Mouse (Mus musculus) liver, adult 2 months (tissue): ENCODE results near the gene Naa15. TPM values are rescaled to one million over a fixed set of nuclear protein-coding genes. Genes with fewer than 3 reads are reported as not detected.
A peak's percentile ranks its signal among the peaks of the same experiment; 100 is the strongest.

Source experiments
- DNase-seq: peaks from one replicate; pipeline ENCODE4 v3.0.0-alpha.2; 2011; ENCODE audit warnings: low read depth, low spot score; ENCODE audit errors: extremely low read depth
- H3K27ac ChIP-seq: fragments of 200-500 bp; replicated peaks from 2 replicates; pipeline ENCODE4 v1.5.1; 2012; ENCODE audit warnings: low read depth, mild to moderate bottlenecking, control low read depth, inconsistent platforms, low read length; ENCODE audit not compliant: insufficient read depth
- H3K27me3 ChIP-seq: fragments of 200-500 bp; 2 replicates; pipeline ENCODE4 v1.6.1; 2012; ENCODE audit warnings: mild to moderate bottlenecking, moderate library complexity, low read length, inconsistent platforms; ENCODE audit not compliant: control insufficient read depth, insufficient read depth
- H3K36me3 ChIP-seq: fragments of 200-500 bp; 2 replicates; pipeline ENCODE4 v1.6.1; 2012; ENCODE audit warnings: low read length, inconsistent platforms; ENCODE audit not compliant: control insufficient read depth, insufficient read depth
- H3K4me1 ChIP-seq: fragments of 200-500 bp; 2 replicates; pipeline ENCODE4 v1.6.1; 2011; ENCODE audit warnings: low read length; ENCODE audit not compliant: control insufficient read depth, insufficient read depth
- H3K4me3 ChIP-seq: fragments of 200-500 bp; 2 replicates; pipeline ENCODE4 v1.5.1; 2011; ENCODE audit warnings: low read depth, mild to moderate bottlenecking, control low read depth, low read length, moderate library complexity; ENCODE audit not compliant: insufficient read depth
- H3K79me2 ChIP-seq: fragments of 200-500 bp; 2 replicates; pipeline ENCODE4 v1.6.1; 2012; ENCODE audit warnings: inconsistent platforms, mild to moderate bottlenecking, low read length, moderate library complexity; ENCODE audit not compliant: control insufficient read depth, insufficient read depth
- H3K9ac ChIP-seq: fragments of 200-500 bp; 2 replicates; pipeline ENCODE4 v1.6.1; 2012; ENCODE audit warnings: low read depth, mild to moderate bottlenecking, control low read depth, inconsistent platforms, low read length
- CTCF ChIP-seq: fragments of 200-500 bp; IDR thresholded peaks from 2 replicates; pipeline ENCODE4 v1.5.1; 2011; ENCODE audit warnings: low read depth, low read length, control low read depth
- POLR2A ChIP-seq: fragments of 200-500 bp; IDR thresholded peaks from 2 replicates; pipeline ENCODE4 v1.6.1; 2011; ENCODE audit warnings: low read length, control low read depth; ENCODE audit not compliant: insufficient read depth; ENCODE audit errors: extremely low read depth
- WGBS: fragments of 180-500 bp; shearing (Covaris S2); methylation state at CpG from one replicate; pipeline ENCODE4 v1.1.7; 2018; 5-methylcytosine and 5-hydroxymethylcytosine counted together
- polyA plus RNA-seq: library from polyadenylated mRNA; depleted of rRNA; stranded (reverse); fragments of >200 nt; gene quantifications from 2 replicates; pipeline ENCODE4 v1.2.3, GENCODE M21; 2012
- total RNA-seq: library from RNA; depleted of rRNA; stranded (reverse); fragments of >200 nt; gene quantifications from 2 replicates; pipeline ENCODE4 v1.2.3, GENCODE M21; 2014

The Naa15 gene
- total and polyA plus RNA-seq, 2 experiments: 2.0 to 14.8 TPM

DNA sequence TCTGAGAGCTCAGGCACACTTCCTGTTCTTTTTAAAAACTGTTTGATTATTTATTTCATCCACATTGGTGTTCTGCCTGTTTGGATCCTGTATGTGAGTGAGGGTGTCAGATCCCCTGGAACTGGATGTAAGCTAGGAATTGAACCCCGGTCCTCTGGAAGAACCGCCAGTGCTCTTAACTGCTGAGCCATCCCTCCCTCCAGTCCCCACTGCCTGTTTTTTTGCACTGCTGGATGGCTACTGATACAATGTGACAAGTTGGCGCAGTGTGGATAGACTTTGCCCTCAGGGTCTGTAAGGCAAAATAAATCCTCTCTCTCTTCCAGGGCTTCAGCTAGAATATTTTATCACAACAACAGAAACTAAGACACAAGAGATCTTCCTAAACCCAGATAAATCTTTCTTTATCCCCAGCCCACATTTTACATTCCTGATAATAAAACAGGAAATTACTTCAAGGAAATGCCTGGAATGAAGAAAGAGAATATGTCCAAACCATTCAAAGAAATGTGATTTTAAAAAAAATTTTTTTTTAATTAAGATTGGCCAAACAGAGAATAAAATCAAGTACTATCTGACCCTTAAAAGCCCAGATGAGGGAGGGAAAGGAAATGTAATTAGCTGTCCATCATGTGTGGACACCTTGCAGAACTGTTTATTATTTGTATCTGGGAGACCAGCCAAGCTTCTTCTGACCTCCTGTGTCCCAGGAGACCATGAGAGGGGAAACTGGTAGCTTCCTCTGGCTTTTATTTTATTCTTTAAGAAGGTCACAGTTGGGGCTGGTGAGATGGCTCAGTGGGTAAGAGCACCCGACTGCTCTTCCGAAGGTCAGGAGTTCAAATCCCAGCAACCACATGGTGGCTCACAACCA lies 34.9 kb upstream of the Naa15 start:
- no peaks in the 10 kb centered on the region for H3K27me3 ChIP-seq
- peak; percentile 57 for DNase-seq
- no peaks in the 10 kb centered on the region for H3K79me2 ChIP-seq
- H3K9ac ChIP-seq: no peak overlapping the region
- 45% methylated on average over 5 of the region's 5 CpGs for WGBS
- no peak for TF ChIP-seq CTCF
- no peaks in the 10 kb centered on the region for H3K36me3 ChIP-seq
- H3K4me3 ChIP-seq: no peak overlapping the region
- H3K4me1 ChIP-seq: peaks cover 4% of the 10 kb centered on the region
- H3K27ac ChIP-seq: no peak overlapping the region

DNA sequence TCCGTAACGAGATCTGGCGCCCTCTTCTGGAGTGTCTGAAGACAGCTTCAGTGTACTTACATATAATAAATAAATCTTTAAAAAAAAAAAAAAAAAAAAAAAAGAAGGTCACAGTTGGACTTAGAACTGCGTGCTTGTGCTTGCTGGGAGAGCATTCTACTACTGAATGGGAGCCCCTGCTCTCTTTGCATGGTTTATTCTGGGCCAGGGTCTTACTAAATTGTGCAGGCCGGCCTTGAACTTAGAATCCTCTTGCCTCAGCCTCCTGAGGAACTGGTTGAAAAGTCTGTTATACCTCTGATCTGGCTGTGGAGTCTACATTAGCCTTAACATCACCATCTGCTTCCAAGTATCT lies 34.3 kb upstream of the Naa15 start:
- Histone ChIP-seq H3K9ac (no peak overlapping the region), H3K36me3 (no peaks in the 10 kb centered on the region), H3K27me3 (no peaks in the 10 kb centered on the region), H3K4me3 (no peak overlapping the region), H3K4me1 (peaks cover 4% of the 10 kb centered on the region), H3K27ac (no peak overlapping the region), H3K79me2 (no peaks in the 10 kb centered on the region)
- no peak for TF ChIP-seq POLR2A
- no peak for TF ChIP-seq CTCF
- DNase-seq: no peak
- WGBS: 60% methylated on average over 4 of the region's 5 CpGs

DNA sequence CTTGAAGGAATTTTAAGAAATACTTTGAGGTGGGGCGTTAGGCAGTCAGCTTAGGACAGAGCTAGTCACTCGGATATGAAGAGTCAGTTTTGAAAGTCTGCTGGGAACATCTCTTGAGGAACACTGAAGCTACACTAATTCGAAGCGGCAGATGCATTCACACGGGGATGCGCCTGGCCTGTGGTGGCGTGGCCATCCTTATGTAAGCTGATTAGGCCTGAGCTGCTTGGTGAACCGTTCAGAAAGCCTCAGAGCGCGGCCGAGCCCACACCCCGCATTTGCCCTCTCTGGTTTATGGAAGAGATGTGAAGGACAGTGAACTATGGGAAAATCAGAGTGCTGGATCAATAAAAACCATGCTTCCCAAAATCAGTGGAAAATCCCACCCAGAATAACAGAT lies 31.5 kb upstream of the Naa15 start:
- TF ChIP-seq POLR2A (no peak), CTCF (no peak)
- Histone ChIP-seq H3K4me1 (peaks cover 3% of the 10 kb centered on the region), H3K36me3 (no peaks in the 10 kb centered on the region), H3K27me3 (no peaks in the 10 kb centered on the region), H3K4me3 (no peak overlapping the region), H3K79me2 (no peaks in the 10 kb centered on the region), H3K9ac (no peak overlapping the region), H3K27ac (no peak overlapping the region)
- 89% methylated on average over 12 of the region's 12 CpGs for WGBS
- DNase-seq: no peak

DNA sequence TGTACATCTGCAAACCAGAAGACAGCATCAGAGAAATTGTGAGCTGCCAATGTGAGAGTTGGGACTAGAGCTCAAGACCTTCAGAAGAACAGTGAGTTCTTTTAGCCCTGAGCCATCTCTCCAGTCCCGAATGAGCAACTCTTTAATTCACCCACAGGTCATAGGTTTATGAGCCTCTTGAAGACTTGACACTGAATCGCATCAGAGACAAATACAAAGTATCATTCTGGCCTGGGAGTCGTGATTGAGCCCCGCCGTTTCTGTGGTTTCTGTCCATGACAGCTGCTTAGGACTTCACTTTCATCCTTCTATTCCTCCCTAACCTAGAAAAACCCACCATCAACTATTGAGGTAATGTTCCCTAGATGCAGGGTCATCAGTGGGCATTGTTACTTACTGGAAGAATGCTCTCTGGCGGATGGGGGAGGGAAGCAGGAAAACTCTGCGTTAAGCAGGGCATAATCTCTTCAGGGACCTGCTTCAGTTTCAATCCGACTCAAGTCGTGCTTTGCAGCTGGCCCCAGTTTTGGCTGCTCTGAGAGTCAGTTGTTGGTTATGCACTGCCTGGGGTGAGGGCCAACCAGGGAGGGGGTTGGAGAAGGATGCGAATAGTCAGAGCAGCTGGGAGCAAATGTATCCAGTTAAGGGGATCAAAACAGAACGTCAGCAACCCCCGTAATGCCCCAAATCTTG lies 28.4 kb upstream of the Naa15 start:
- WGBS: 73% methylated on average over 12 of the region's 12 CpGs
- H3K9ac ChIP-seq: no peak overlapping the region
- no peak overlapping the region for H3K27ac ChIP-seq
- H3K4me3 ChIP-seq: no peak overlapping the region
- H3K4me1 ChIP-seq: no peaks in the 10 kb centered on the region
- no peaks in the 10 kb centered on the region for H3K27me3 ChIP-seq
- no peak for DNase-seq
- no peaks in the 10 kb centered on the region for H3K79me2 ChIP-seq
- TF ChIP-seq CTCF (no peak), POLR2A (no peak)
- H3K36me3 ChIP-seq: no peaks in the 10 kb centered on the region

DNA sequence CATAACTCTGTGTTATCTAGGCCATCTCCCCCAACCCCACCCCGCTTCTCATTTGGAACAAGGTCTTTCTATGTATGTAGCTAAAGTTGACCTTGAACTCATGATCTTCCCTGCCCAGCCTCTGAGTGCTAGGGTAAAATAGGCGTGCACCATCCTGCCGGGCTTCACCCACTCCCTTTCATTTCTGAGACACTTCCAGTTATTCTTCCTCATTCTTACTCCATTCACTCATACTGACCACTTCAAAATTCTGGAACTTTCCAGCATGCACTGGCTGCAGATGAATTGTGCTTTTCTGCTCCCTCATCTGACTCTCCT lies 27.9 kb upstream of the Naa15 start:
- no peaks in the 10 kb centered on the region for H3K79me2 ChIP-seq
- no peaks in the 10 kb centered on the region for H3K4me1 ChIP-seq
- no peak overlapping the region for H3K4me3 ChIP-seq
- no peak for TF ChIP-seq CTCF
- TF ChIP-seq POLR2A: no peak
- no peaks in the 10 kb centered on the region for H3K36me3 ChIP-seq
- H3K27ac ChIP-seq: no peak overlapping the region
- 66% methylated on average over 3 of the region's 3 CpGs for WGBS
- no peak overlapping the region for H3K9ac ChIP-seq
- H3K27me3 ChIP-seq: no peaks in the 10 kb centered on the region
- DNase-seq: no peak

DNA sequence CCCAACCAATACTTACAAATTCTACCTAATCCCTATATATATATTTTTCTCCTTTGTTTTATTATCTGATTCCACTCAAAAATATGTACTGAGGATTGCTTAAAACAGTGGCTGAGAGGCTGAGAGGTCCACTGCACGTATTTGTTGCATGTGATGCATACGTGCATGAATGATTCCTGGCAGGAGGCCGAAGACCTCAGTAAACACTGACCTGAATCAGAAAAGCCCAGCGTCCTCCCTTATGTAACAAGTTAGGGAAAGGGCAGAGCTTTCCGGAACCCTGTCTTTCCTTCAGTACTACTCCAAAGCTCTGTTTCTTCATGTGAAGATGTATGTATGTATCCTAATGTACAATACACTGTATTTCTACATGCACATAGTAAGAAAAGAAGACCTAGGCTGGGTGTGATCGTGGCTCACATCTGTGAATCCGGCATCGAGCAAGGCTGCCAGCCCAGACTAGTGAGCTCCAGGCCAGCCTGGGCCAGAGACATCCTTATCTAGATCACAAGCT lies 27.0 kb upstream of the Naa15 start:
- no peaks in the 10 kb centered on the region for H3K4me1 ChIP-seq
- H3K79me2 ChIP-seq: no peaks in the 10 kb centered on the region
- H3K27ac ChIP-seq: no peak overlapping the region
- 44% methylated on average over 8 of the region's 8 CpGs for WGBS
- no peak for DNase-seq
- H3K27me3 ChIP-seq: no peaks in the 10 kb centered on the region
- H3K9ac ChIP-seq: no peak overlapping the region
- H3K36me3 ChIP-seq: no peaks in the 10 kb centered on the region
- TF ChIP-seq POLR2A (no peak), CTCF (no peak)
- no peak overlapping the region for H3K4me3 ChIP-seq
